Mouse (Mus musculus): ENCODE results near the gene Ddx54.
A peak's percentile ranks its signal among the peaks of the same experiment; 100 is the strongest.

Gene Ddx54

DNA sequence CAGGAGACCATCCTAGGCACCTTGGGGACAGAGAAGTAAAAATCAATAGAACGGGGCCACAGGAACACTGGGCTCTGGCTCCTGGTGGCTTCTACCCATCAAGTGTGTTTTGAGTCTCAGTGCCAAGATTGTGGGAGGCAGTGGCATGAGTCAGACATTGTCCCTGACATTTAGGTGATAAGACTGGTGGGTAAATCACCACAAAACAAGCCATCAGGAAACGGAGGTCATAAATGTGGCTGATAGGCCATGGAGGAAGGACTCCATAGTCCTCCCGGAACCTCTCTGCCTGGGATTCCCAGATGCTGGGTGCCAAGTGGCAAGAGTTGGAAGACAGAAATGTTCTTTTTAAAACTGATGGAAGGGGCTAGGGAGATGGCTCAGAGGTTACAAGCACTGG is 31.7 kb downstream of the Ddx54 start:
- DNase-seq (ENCODE audit: low read depth, low spot score), result no peak

DNA sequence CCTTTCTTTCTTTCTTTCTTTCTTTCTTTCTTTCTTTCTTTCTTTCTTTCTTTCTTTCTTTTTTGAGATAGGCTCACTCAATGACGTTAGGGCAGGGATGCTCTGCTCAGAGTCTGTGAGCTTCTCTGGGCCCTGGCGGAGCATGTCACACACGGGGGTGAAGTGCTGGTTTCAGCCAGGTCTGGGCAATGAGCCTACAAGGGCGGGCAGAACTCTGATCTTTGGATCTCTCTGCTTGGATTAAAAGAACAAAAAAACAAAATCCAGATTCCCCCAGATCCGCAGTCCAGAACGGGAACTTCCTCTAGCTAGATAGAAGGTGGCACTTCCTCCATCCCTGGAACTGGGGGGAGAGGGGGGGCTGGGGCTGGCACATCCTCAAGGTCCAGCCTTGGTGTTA is 33.3 kb downstream of the Ddx54 start:
- no peak for DNase-seq (ENCODE audit: low read depth, low spot score)

DNA sequence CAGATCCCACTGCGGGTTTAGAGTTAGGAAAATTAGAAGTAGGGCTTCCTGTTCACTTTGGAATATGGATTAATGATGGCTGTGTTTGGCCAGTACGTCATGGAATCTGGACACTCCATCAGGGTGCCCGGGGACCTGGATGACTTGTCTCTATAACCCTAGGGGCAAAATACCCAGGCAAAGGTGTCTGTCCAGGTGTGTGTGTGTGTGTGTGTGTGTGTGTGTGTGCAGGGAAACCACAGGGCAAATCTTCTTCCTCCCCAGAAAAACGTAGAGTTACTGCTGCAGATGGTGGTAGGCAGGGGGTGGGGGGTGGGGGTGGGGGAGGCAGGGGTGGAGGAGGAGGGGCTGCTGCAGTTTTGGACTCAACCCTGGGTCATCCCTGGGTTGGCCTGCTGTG is 34.8 kb downstream of the Ddx54 start:
- DNase-seq (ENCODE audit: low read depth, low spot score), result no peak

DNA sequence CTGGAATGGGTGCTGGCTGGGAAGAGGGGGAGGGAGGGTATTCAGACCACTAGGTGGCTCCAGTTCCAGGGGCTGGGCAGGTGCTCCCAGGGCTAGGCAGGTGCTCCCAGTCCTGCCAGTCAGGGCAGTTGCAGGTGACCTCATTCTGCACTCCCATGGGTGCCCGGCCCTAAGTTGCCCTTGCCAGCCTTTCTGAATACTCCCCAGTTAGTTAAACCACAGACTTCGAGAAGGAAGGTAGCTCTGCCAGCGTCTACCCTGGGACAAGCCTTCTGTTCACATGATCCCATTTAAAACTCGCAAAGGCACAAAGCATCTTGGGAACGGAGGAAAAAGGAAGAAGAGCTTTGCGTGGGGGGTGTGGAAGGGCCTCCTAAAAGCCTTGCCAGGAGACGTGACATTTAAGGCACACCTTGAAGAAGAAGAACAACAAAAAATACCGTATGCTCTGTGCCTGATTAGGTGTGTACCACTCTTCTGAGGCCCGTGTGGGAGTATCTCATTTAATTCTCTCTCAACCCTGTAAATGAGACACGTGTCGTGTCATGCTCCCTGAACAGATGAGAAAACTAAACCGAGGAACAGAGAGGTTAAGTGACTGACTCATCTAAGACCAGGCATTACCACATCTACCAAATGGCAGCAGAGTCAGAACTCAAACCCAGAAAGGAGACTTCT is 35.4 kb downstream of the Ddx54 start:
- no peak for DNase-seq (ENCODE audit: low read depth, low spot score)

DNA sequence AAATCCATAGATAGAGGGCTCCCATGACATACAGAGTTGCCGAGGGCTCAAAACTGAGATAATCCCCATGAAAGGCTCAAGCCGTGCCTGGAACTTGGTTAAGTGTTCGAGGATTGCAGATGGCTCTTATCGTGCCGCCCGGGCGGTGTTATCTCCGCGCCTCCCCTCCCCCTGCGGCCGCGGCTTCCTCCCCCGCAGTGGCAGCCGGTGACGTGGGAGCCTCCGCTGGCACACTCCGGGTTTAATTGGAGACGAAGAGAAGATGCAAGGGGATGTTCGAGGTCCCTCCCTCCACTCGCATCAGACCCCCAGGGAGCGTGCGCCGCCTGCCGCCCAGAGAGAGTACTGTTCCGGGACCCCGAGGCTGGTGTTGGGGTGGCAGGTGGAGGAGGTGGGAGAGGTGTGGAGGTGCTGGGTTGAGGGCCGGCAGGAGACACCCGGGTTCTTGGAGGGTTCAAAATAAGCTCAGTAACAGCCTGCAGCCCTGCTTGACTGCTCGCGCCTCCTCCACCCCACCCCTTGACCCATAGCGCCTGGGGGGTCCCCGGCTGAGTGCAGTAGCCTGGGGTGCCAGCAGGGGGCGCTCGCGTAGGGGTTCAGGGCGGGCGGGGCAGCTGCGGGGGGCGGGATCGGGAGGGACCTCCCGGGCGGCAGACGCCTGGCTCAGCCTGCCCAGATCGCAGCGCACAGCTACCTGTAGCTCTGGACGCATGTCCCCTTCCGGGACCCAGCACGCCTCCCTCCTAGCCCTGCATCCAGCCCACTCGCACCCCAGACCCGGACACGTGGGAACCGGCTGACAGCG is 36.2 kb downstream of the Ddx54 start, which contains the start of gene Rasal1:
Gene Rasal1 (plus strand): TSS at position 244 of the 805 bp plus-strand sequence.
- DNase-seq (ENCODE audit: low read depth, low spot score), result no peak

DNA sequence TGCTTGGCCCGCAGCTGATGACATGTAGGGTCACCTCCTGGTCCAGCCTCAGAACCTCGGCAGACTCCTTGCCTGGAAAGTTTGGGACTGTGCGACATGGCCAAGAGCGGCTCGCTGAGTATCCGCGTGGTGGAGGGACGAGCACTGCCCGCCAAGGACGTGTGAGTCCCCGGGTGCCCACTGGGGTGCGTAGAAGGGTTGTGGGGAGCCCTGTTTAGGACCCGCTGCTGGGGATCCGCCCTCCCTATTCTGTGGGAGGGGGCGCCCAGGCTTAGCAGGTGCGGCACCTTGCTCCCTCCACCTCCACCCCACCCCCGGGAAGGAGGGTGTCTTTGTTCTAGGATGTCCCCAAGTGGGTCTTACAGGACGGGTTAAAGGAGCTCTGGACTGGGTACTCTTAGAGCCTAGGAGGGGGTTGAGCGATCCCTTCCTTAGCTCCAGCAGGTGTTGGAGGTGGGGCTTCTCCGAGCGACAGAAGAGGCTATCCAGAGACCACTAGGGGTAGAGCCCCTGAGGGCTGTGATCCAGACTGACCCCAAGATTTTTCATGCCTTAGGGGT is 36.9 kb downstream of the Ddx54 start:
- DNase-seq (ENCODE audit: low read depth, low spot score), result no peak

DNA sequence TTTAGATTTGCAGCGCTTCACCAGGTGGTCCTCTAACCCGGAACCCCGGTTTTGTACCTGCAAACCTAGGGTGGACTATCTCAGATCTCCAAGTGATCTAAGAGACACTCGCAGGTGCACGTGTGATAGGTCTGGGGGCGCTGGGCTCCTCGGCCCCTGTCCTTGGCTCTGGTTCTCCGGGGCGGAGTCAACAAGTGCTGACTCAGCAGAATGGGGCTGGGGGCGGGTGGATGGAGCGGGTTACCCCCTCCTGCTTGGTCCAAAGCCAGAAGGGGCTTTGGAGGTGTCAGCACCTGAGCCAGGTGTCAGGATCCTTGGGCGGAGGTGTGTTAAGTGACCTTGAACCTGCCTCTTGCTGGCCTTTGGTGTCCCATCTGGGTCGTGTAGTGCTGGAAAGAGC is 37.4 kb downstream of the Ddx54 start:
- DNase-seq (ENCODE audit: low read depth, low spot score), result no peak

DNA sequence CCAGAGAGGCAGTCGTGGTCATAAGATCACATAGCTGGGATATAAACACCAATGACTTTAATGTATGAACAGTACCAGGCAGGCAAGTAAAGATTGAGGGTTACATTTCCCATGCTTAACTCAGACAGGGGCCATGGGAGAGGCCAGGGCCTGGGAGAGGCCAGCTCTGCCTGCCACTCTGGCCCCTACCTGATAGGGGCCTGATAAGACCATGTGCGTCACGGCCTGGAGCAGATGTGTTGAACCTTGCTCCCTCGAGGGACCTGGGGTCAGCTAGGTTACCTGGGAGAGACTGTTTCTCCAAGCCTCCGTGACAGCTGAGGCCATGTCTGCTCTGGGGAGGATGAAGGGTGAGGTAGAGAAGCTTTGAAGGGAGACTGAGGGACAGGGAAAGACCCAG is 38.7 kb downstream of the Ddx54 start:
- DNase-seq (ENCODE audit: low read depth, low spot score), result no peak

DNA sequence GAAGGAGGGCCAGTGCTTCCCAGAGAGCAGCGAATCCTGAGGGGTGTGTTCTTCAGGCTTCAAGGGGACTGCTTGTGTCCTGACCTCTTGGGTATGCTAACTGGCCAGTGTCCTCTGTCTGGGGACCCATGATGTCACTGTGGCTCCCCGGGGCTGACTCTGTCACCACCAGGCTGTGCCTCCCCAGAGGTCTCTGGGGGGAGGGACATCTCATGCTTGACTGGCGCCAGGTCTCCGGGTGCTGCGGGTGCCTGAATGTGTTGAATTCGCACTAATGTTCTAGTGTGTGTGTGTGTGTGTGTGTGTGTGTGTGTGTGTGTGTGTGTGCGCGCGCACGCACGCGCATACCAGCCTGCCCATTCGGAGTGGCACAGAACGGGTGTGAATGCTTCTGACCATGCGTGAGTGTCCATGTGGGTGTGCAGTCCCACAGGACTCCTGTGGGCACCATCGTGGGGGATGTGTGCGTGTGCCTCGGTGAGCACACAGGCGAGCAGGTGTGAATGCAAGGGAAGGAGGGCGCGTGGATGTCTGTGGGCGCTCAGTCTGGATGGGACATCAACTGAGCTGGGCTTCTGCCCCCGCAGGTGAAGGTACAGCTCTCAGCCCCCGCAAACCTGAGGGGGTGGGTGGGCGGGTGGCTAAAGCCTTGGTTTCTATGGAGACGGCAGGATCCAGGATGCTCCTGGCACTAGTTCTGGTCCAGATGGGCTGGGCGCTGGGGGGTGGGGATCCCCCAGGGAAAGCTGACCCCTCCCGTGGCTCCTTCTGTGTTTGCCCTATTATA is 40.6 kb downstream of the Ddx54 start:
- no peak for DNase-seq (ENCODE audit: low read depth, low spot score)

DNA sequence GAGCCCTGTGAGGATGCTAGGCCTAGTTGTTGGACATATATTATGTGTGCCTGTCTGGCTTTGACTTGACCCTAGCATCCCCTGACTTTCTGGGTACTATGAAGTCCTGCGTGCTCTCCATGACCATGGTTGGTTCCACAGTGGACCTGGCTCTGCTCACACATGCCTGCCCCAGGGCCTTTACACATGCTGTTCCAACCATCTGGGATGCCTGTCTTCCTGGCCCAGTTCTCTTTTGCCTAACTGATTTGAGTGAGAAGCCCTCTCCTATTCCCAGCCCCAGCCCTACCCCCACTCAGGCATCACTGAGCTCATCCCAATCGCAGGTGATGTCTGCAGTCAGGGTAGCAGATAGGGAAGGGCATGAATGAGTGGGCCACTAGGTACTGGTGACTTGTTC is 41.3 kb downstream of the Ddx54 start:
- no peak for DNase-seq (ENCODE audit: low read depth, low spot score)

DNA sequence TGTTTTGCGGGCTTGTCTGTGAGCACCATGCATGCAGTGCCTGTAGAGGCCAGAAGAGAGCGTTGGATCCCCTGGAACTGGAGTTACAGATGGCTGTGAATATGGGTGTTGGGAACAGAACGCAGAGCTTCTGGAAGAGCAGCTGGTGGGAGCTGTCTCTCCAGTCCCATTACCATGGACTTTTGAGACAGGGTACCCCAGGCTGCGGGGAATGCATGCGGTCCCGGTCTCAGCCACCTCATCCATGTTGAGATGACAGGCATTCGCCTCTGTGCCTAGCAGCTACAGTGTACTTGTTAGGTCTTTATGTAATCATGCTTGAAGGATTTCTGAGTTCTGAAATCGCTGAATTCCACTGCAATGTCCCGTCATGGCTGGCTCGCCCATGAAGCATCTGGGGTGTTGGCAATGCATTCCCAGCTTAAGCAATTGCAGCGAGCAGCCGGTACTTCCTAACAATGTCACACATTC is 43.8 kb downstream of the Ddx54 start:
- DNase-seq (ENCODE audit: low read depth, low spot score), result no peak

DNA sequence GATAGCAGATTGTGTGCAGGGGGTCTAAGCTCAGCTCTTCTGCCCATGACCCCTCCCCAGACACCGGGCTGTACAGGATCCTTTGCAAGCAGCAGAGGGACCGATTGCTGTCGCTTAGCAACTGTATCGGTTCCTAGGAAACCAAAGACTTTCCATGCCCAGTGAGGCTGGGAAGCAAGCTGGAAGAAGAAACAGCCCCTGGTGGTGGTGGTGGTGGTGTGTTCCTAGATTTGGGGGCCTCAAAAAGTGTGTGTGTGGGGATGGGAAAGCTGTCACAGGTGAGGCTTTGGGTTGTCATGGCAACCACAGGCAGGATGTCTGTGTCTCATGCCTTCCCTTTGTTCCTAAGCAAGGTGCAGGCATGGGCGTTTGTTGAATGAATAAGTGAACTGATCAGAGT is 48.3 kb downstream of the Ddx54 start:
- no peak for DNase-seq (ENCODE audit: low read depth, low spot score)

DNA sequence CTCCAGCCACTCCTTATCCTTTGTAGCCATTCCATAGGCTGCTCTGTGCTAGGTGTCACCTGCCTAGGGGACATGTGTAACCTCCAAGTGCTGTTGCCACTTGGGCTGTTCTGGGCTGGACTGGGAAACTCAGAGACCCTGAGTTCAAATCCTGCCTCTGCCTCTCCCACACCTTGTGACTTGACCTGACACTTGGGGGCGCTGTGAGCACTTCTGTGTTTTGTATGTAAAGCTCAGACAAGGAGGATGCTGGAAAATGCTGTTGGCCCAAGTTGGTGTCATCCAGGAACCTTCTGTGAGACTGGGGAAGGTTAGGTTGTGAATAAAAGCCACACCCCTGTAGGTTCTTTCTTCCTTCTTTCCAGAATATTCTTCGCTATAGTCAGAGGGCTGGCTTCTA is 52.3 kb downstream of the Ddx54 start:
- DNase-seq (ENCODE audit: low read depth, low spot score), result no peak

DNA sequence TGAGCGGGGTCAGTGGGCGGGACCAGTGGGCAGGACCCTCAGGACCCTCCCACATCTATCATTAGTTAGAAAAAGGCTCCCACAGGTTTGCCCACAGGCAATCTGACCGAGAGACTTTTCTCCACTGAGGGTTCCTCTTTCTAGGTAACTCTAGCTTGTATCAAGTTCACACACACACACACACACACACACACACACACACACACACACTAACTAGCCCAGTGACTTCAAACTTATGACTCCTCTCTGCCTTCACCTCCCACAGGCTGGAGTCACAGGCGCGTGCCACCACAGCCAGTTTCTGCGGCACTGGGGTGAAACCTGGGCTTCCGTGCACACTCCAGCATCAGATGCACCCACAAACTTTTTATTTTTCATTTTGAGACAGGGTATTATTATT is 56.2 kb downstream of the Ddx54 start:
- DNase-seq (ENCODE audit: low read depth, low spot score), result no peak

DNA sequence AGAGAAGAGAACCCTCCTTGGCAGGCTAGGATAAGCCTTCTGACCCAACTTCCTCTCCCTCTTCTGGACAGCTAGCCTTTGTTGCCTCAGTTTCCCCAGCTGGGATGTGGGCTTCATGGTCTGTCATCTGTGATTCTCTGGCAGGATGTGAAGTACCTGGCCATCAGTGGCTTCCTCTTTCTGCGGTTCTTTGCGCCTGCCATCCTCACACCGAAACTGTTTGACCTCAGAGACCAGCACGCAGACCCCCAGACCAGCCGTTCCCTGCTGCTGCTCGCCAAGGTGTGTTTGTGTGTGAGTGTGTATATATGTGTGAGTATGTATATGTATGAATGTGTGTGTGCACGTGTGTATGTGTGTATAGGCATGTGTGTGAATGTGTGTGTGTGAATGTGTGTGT is 57.6 kb downstream of the Ddx54 start:
- DNase-seq (ENCODE audit: low read depth, low spot score), result no peak

DNA sequence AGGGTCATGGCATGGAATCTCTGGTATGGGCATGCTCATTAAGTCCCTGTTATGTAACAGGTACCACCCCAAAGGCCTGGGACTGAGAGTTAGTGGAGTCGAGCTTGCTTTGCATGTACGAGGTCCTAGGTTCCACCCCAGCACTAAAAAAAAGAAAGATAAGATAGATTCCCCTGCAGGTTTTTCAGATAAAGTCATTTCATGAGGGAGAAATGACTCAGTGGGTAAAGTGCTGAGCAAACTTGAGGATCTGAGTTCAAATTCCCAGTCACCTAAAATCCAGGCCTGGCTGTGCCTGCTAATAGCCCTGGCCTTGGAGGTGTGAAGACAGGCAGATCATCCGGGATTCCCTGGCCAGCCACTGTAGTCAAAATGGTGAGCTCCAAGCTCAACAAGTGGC is 59.3 kb downstream of the Ddx54 start:
- DNase-seq (ENCODE audit: low read depth, low spot score), result no peak

DNA sequence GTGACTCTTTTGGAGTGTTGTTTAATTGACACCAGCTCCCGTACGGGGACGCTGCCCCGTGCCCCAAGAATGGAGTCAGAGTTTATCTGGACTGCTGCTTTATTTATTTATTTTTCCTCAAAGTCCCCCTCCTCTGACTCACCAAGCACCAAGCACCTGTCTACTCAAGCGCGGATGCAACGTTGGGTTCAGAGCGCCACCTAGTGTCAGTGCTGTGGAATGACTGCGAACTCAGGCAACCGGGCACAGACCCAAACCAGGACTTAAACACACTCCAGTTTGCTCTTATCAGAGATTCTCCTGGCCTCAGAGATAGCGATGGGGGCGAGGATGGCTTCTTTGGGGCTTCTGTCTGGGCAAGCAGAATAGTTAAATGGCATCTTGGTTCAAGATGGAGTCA is 61.1 kb downstream of the Ddx54 start:
- DNase-seq (ENCODE audit: low read depth, low spot score), result peak; percentile 65

DNA sequence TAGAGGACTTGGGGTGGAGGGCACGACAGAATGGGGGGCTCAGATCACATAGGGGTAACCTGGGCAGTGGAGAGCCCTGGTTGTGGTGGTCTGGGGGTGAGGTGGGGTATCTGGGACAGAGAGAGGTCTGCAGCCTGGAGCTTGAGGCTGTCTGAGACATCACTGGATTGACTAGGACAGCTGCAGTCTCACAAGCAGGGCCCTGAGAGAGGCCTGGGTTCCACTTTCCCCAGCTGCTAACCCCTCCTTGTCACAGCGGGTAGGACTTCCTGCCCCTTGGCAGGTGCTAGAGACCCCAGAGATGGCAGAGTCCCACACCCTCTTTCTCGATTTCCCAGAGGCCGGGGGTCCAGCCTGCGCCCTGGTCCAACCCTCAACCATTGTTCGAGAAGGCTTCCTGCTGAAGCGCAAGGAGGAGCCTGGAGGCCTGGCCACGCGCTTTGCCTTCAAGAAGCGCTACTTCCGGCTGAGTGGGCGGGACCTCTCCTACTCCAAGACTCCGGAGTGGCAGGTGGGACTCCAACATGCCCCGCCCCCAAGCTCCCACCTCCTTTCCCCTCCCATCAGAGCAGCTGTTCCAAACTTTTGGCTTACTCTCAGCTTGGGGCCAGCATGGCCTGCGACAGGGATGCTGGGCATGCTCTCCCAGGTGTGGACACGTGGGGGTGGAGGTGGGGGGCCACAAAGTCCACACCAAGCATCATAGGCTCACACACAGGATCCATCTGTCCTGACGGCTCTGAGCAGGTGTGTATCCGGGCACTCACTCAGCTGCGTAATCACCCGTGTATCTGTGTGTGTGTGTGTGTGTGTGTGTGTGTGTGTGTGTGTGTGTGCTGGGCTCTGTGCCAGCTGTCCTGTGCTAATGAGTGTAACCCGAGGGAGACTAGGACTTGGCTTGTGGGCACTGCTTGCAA is 61.9 kb downstream of the Ddx54 start:
- no peak for DNase-seq (ENCODE audit: low read depth, low spot score)

DNA sequence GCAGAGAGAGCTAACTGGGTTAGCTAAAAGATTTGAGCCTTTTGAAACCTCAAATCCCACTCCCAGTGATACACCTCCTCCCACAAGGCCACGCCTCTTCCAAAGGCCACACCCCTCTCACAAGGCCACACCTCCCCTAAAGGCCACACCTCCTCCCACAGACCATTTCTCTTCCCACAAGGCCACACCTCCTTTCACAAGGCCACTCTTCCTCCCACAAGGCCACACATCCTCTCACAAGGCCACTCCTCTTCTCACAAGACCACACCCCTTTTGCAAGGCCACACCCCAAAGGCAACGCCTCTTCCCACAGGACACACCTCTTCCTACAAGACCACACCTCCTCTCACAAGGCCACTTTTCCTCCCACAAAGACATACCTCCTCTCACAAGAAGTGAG is 65.0 kb downstream of the Ddx54 start:
- DNase-seq (ENCODE audit: low read depth, low spot score), result no peak

Data from forelimb bud, embryonic 11.5 days (tissue).